Comparison of ENCODE assay signal across 29 mouse cellular contexts in genomic region chr3:29184486-29185241, GRCm38 (mm10).
DNase-seq lines count a peak whose midpoint lies in the region; ATAC-seq and TF ChIP-seq lines count a peak whose summit lies in the region.
"Had no signal": no experiment of that assay in that cellular context is flagged by ENCODE, and none has a peak within 500 bp of the region (broad histone marks: within the 10 kb centered on the region; RNA-seq: fewer than 3 reads in every experiment).

No protein-coding gene starts in this region.

- no peaks in the 10 kb centered on the region for H3K9me3 ChIP-seq in hindbrain, embryonic 11.5 days (ENCODE audit: control insufficient read depth, low read length)
- H3K9me3 ChIP-seq in hindbrain, postnatal 0 days (ENCODE audit: low read length), result no peaks in the 10 kb centered on the region
- H3K9me3 ChIP-seq in neural tube, embryonic 12.5 days, result no peaks in the 10 kb centered on the region
- H3K9me3 ChIP-seq in midbrain, embryonic 16.5 days (replicated peaks; ENCODE audit: control insufficient read depth, low read length, poor library complexity, severe bottlenecking), result no peaks in the 10 kb centered on the region
- no peaks in the 10 kb centered on the region for H3K9me3 ChIP-seq in liver, embryonic 12.5 days (replicated peaks)
- H3K9me3 ChIP-seq: embryonic facial prominence, embryonic 12.5 days; G1E; liver, embryonic 13.5 days; megakaryocyte, embryonic 14.5 days had no signal

- no peak overlapping the region for H3K4me2 ChIP-seq in hindbrain, embryonic 11.5 days (replicated peaks; ENCODE audit: low read depth, low read length)
- H3K4me2 ChIP-seq in hindbrain, postnatal 0 days (ENCODE audit: low read depth, low read length), result no peak overlapping the region
- 0 out of 2 replicates have a peak overlapping the region, but pooled peaks have one; percentile 0 for H3K4me2 ChIP-seq in neural tube, embryonic 12.5 days (replicated peaks)
- H3K4me2 ChIP-seq in midbrain, embryonic 16.5 days (ENCODE audit: low read length), result peak overlapping the region; percentile 32
- H3K4me2 ChIP-seq in liver, embryonic 12.5 days, result no peak overlapping the region
- H3K4me2 ChIP-seq: embryonic facial prominence, embryonic 12.5 days; liver, embryonic 13.5 days had no signal

- no peak overlapping the region for H3K4me3 ChIP-seq in hindbrain, embryonic 11.5 days (ENCODE audit: low read depth, low read length)
- H3K4me3 ChIP-seq in hindbrain, postnatal 0 days (ENCODE audit: low read length), result no peak overlapping the region
- H3K4me3 ChIP-seq in neural tube, embryonic 12.5 days, result no peak overlapping the region
- H3K4me3 ChIP-seq in midbrain, embryonic 16.5 days (ENCODE audit: low read depth, low read length), result no peak overlapping the region
- no peak overlapping the region for H3K4me3 ChIP-seq in liver, embryonic 12.5 days
- H3K4me3 ChIP-seq: embryonic facial prominence, embryonic 12.5 days; left cerebral cortex, adult 2 months; liver, embryonic 13.5 days; megakaryocyte, embryonic 14.5 days had no signal

- no peaks in the 10 kb centered on the region for H3K36me3 ChIP-seq in hindbrain, embryonic 11.5 days (ENCODE audit: control insufficient read depth, insufficient read depth, low read length)
- H3K36me3 ChIP-seq in hindbrain, postnatal 0 days (ENCODE audit: insufficient read depth, low read length), result no peaks in the 10 kb centered on the region
- H3K36me3 ChIP-seq in neural tube, embryonic 12.5 days, result no peaks in the 10 kb centered on the region
- no peaks in the 10 kb centered on the region for H3K36me3 ChIP-seq in midbrain, embryonic 16.5 days (ENCODE audit: control insufficient read depth, insufficient read depth, low read length)
- H3K36me3 ChIP-seq in liver, embryonic 12.5 days, result no peaks in the 10 kb centered on the region
- H3K36me3 ChIP-seq: embryonic facial prominence, embryonic 12.5 days; G1E; liver, embryonic 13.5 days had no signal

- peak; percentile 58; the same call in 1 of the 2 replicates for ATAC-seq in hindbrain, embryonic 11.5 days (ENCODE audit: low FRiP score)
- no peak for ATAC-seq in hindbrain, postnatal 0 days
- ATAC-seq in neural tube, embryonic 12.5 days (ENCODE audit: low FRiP score, low read depth), result peak; percentile 50; the same call in 1 of the 2 replicates
- ATAC-seq in midbrain, embryonic 16.5 days, result no peak
- no peak for ATAC-seq in liver, embryonic 12.5 days
- ATAC-seq: forebrain, embryonic 16.5 days; intestine, embryonic 16.5 days; lung, postnatal 0 days; Patski had no signal

- H3K4me1 ChIP-seq in hindbrain, embryonic 11.5 days (replicated peaks; ENCODE audit: control insufficient read depth, insufficient read depth, low read length), result no peaks in the 10 kb centered on the region
- H3K4me1 ChIP-seq in hindbrain, postnatal 0 days (ENCODE audit: insufficient read depth, low read length), result no peaks in the 10 kb centered on the region
- peaks cover 10% of the 10 kb centered on the region; the same call in 1 of the 2 replicates for H3K4me1 ChIP-seq in neural tube, embryonic 12.5 days
- peaks cover 20% of the 10 kb centered on the region; the same call in 1 of the 2 replicates for H3K4me1 ChIP-seq in midbrain, embryonic 16.5 days (ENCODE audit: control insufficient read depth, insufficient read depth, low read length)
- H3K4me1 ChIP-seq in liver, embryonic 12.5 days, result no peaks in the 10 kb centered on the region
- H3K4me1 ChIP-seq: liver, embryonic 13.5 days; megakaryocyte, embryonic 14.5 days had no signal

- no peak for TF ChIP-seq CTCF in hindbrain, postnatal 0 days (IDR thresholded peaks at IDR 0.05; ENCODE audit: low read depth)

- 62% methylated on average over 7 of the region's 7 CpGs for WGBS in hindbrain, embryonic 11.5 days
- WGBS in hindbrain, postnatal 0 days, result 48% methylated on average over 7 of the region's 7 CpGs
- 51% methylated on average over 7 of the region's 7 CpGs for WGBS in neural tube, embryonic 12.5 days
- WGBS in midbrain, embryonic 16.5 days, result 24% methylated on average over 7 of the region's 7 CpGs
- 64% methylated on average over 7 of the region's 7 CpGs for WGBS in liver, embryonic 12.5 days (ENCODE audit: insufficient replicate concordance)

- H3K27ac ChIP-seq in hindbrain, embryonic 11.5 days (ENCODE audit: low read depth, low read length), result no peak overlapping the region
- H3K27ac ChIP-seq in hindbrain, postnatal 0 days, result no peak overlapping the region
- H3K27ac ChIP-seq in neural tube, embryonic 12.5 days, result no peak overlapping the region
- no peak overlapping the region for H3K27ac ChIP-seq in midbrain, embryonic 16.5 days (ENCODE audit: low read length)
- H3K27ac ChIP-seq in liver, embryonic 12.5 days, result no peak overlapping the region
- H3K27ac ChIP-seq: embryonic facial prominence, embryonic 12.5 days; left cerebral cortex, adult 2 months; liver, embryonic 13.5 days had no signal

- no peak overlapping the region for H3K9ac ChIP-seq in hindbrain, embryonic 11.5 days (ENCODE audit: low read depth, low read length)
- no peak overlapping the region for H3K9ac ChIP-seq in hindbrain, postnatal 0 days (replicated peaks; ENCODE audit: low read length)
- H3K9ac ChIP-seq in neural tube, embryonic 12.5 days, result no peak overlapping the region
- H3K9ac ChIP-seq in midbrain, embryonic 16.5 days (ENCODE audit: low read depth, low read length), result no peak overlapping the region; the same call in 1 of the 2 replicates
- no peak overlapping the region for H3K9ac ChIP-seq in liver, embryonic 12.5 days
- H3K9ac ChIP-seq: embryonic facial prominence, embryonic 12.5 days; liver, embryonic 13.5 days had no signal

- DNase-seq in hindbrain, embryonic 11.5 days (ENCODE audit: low spot score), result no peak
- no peak for DNase-seq in hindbrain, postnatal 0 days (ENCODE audit: low spot score)
- DNase-seq in neural tube, embryonic 10.5 days (ENCODE audit: extremely low spot score, low spot score), result no peak
- DNase-seq in retina, postnatal 1 day, result peak; percentile 61
- DNase-seq in left cerebral cortex, adult 11 months (ENCODE audit: low spot score), result no peak
- DNase-seq: adrenal gland, postnatal 14 days; cerebellum, adult 11 months; cerebellum, adult 9-10 months; embryo, embryonic 11 days; gastrocnemius, postnatal 10 days; heart, postnatal 14 days; kidney, adult 9 months; kidney, postnatal 10 days; liver, embryonic 13.5 days; lung, adult 18-20 months; lung, postnatal 4 days; thymus, adult 2 months; thymus, postnatal 36 days had no signal

- no peaks in the 10 kb centered on the region for H3K27me3 ChIP-seq in hindbrain, embryonic 11.5 days (ENCODE audit: control insufficient read depth, insufficient read depth, low read length)
- H3K27me3 ChIP-seq in hindbrain, postnatal 0 days (ENCODE audit: insufficient read depth, low read length), result no peaks in the 10 kb centered on the region
- no peaks in the 10 kb centered on the region for H3K27me3 ChIP-seq in neural tube, embryonic 12.5 days (replicated peaks)
- no peaks in the 10 kb centered on the region for H3K27me3 ChIP-seq in midbrain, embryonic 16.5 days (ENCODE audit: control insufficient read depth, insufficient read depth, low read depth, low read length)
- H3K27me3 ChIP-seq in liver, embryonic 12.5 days (replicated peaks), result no peaks in the 10 kb centered on the region
- H3K27me3 ChIP-seq: embryonic facial prominence, embryonic 12.5 days; liver, embryonic 13.5 days; megakaryocyte, embryonic 14.5 days had no signal

Comparison
In these comparisons a context has a peak if more than half of its experiments do, and no peak if none do; other contexts are left out.
1. ATAC-seq: peak in hindbrain, embryonic 11.5 days (single experiment) and neural tube, embryonic 12.5 days (single experiment); none in hindbrain, postnatal 0 days (single experiment), midbrain, embryonic 16.5 days (single experiment) and liver, embryonic 12.5 days (single experiment).
2. H3K4me2 ChIP-seq: peak in neural tube, embryonic 12.5 days (single experiment) and midbrain, embryonic 16.5 days (single experiment); none in hindbrain, embryonic 11.5 days (single experiment), hindbrain, postnatal 0 days (single experiment) and liver, embryonic 12.5 days (single experiment).